Mouse (Mus musculus) small intestine, adult 2 months (tissue): Measurements from ENCODE around the gene Ltbr.

Source experiments
- CTCF ChIP-seq: fragments of 200-500 bp; IDR thresholded peaks from 2 replicates; pipeline ENCODE4 v1.5.1; 2012; ENCODE audit warnings: low read depth, mild to moderate bottlenecking, control low read depth, inconsistent platforms, low read length, moderate library complexity, mixed read lengths; ENCODE audit not compliant: insufficient replicate concordance, insufficient read length; ENCODE audit errors: extremely low read depth
- POLR2A ChIP-seq: fragments of 200-500 bp; IDR thresholded peaks from 2 replicates; pipeline ENCODE4 v1.6.1; 2012; ENCODE audit warnings: low read depth, mild to moderate bottlenecking, control low read depth, inconsistent platforms, low read length, moderate library complexity

GRCm38 (mm10) chr6:125313546-125314230, at the start of gene Ltbr:
- TF ChIP-seq CTCF (no peak), POLR2A (peak; percentile 77)
